Mouse (Mus musculus): ENCODE results near the gene Recql. TPM values are rescaled to one million over a fixed set of nuclear protein-coding genes. Genes with fewer than 3 reads are reported as not detected.

The Recql gene
- total and polyA plus RNA-seq, 3 experiments, result 39.1 to 48.4 TPM; not detected in 1

DNA sequence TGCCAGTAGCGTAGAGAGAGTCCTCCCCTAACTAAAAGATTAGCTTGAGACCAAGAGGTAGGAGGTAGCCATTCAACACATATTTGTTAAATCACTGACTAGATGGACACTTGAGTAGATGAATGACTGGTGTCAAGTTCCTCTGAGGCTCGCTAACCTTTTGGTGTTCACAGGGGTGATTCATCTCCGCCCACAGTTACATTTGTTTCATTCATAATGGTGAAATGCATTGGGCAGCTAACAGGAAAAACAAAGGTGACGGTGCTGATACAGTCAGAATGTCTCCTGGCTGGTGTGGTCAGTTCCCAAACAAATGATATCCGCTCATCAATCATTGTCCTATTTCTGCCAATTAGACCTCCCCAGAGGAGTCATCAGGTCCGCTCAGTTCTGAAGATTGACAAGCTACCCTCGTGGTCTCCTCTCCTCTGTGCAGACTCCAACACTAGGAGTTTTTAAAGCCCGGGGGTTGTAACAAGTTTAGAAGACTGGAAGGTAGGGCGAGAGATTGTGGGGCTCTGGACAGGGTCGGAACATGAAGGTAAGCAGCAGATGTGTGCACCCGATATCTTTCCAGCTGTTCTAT, 26.1 kb upstream of the Recql start, which contains the start of gene Spx:
Spx (plus strand) TSS at position 536 of the 586 bp plus-strand sequence.
- Histone ChIP-seq H3K4me1 (ENCODE audit: control insufficient read depth in 1 of 2, insufficient read depth in 2 of 2, low read length in 2 of 2) (no peaks in the 10 kb centered on the region), H3K4me3 (ENCODE audit: control insufficient read depth in 1 of 2, insufficient read depth in 1 of 2, low read depth in 2 of 2, low read length in 2 of 2) (no peak within 1 kb of the TSS), H3K9me3 (replicated peaks; ENCODE audit: insufficient read depth, low read length) (no peaks in the 10 kb centered on the region), H3K27me3 (ENCODE audit: control insufficient read depth in 1 of 2, insufficient read depth in 2 of 2, low read length in 2 of 2) (no peaks in the 10 kb centered on the region), H3K36me3 (ENCODE audit: control insufficient read depth in 1 of 2, insufficient read depth in 2 of 2, low read length in 2 of 2) (no peaks in the 10 kb centered on the region), H3K79me2 (ENCODE audit: control insufficient read depth, insufficient read depth, low read length, poor library complexity) (no peaks in the 10 kb centered on the region), H3K27ac (ENCODE audit: control insufficient read depth, low read depth, low read length) (no peak within 1 kb of the TSS), H3K9ac (ENCODE audit: control insufficient read depth, low read depth, low read length, poor library complexity, severe bottlenecking) (no peak within 1 kb of the TSS)
- DNase-seq (ENCODE audit: low read depth, low spot score), result no peak
- no peak for TF ChIP-seq SIN3A (IDR thresholded peaks at IDR 0.05; ENCODE audit: low read length)
- no peak for TF ChIP-seq KAT2A (conservative IDR thresholded peaks at IDR 0.05; ENCODE audit: low read depth, low read length)
- TF ChIP-seq ZC3H11A (IDR thresholded peaks at IDR 0.05; ENCODE audit: low read depth, low read length), result no peak
- TF ChIP-seq BHLHE40 (IDR thresholded peaks at IDR 0.05; ENCODE audit: borderline replicate concordance, low read depth, low read length), result no peak
- TF ChIP-seq USF1 (IDR thresholded peaks at IDR 0.05; ENCODE audit: low read depth, low read length), result no peak
- no peak for TF ChIP-seq TBP (IDR thresholded peaks at IDR 0.05; ENCODE audit: low read depth, low read length)
- no peak for TF ChIP-seq CHD1 (IDR thresholded peaks at IDR 0.05; ENCODE audit: low read depth, low read length)
- no peak for TF ChIP-seq MAZ (IDR thresholded peaks at IDR 0.05; ENCODE audit: low read depth, low read length)
- TF ChIP-seq GABPA (IDR thresholded peaks at IDR 0.05; ENCODE audit: low read depth, low read length), result no peak
- no peak for TF ChIP-seq ZMIZ1 (IDR thresholded peaks at IDR 0.05; ENCODE audit: low read depth, low read length)
- TF ChIP-seq RAD21 (IDR thresholded peaks at IDR 0.05; ENCODE audit: low read depth, low read length), result no peak
- no peak for TF ChIP-seq JUND (IDR thresholded peaks at IDR 0.05; ENCODE audit: low read depth, low read length)
- TF ChIP-seq CTCF (IDR thresholded peaks at IDR 0.05 in 2 of 3, conservative IDR thresholded peaks at IDR 0.05 in 1 of 3; ENCODE audit: control insufficient read depth in 1 of 3, insufficient read depth in 1 of 3, low read depth in 2 of 3, low read length in 3 of 3, poor library complexity in 1 of 3, severe bottlenecking in 1 of 3), result no peak
- TF ChIP-seq ETS1 (IDR thresholded peaks at IDR 0.05; ENCODE audit: low read depth, low read length), result no peak
- TF ChIP-seq MAX (IDR thresholded peaks at IDR 0.05; ENCODE audit: low read length), result no peak
- no peak for TF ChIP-seq UBTF (IDR thresholded peaks at IDR 0.05; ENCODE audit: borderline replicate concordance, insufficient read depth, low read depth, low read length)
- no peak for TF ChIP-seq EP300 (IDR thresholded peaks at IDR 0.05; ENCODE audit: low read depth in 1 of 2, low read length in 2 of 2)
- no peak for TF ChIP-seq GATA1 (IDR thresholded peaks at IDR 0.05; ENCODE audit: low read depth, low read length)

DNA sequence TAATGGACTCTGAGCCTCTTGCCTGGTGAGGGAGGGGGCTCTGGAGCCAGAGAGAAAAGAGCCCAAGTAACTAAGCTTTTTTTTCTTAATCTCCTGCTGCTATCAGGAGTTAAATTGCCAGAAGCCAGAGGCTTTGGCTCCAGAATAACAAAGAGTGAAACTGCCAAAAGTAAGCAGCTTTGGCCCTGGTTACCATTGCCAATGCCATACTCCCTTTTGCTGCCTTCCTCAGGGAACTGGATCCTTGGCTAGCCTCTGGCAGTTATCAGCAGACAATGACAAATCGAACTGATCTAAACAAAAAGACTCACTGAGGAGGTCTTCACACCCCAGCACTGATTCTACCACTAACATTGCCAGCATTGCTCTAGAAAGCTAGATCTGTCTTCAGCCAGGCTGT, 24.3 kb upstream of the Recql start:
- TF ChIP-seq ETS1 (IDR thresholded peaks at IDR 0.05; ENCODE audit: low read depth, low read length), result no peak
- TF ChIP-seq ZMIZ1 (IDR thresholded peaks at IDR 0.05; ENCODE audit: low read depth, low read length), result no peak
- TF ChIP-seq TBP (IDR thresholded peaks at IDR 0.05; ENCODE audit: low read depth, low read length), result no peak
- TF ChIP-seq MEF2A (IDR thresholded peaks at IDR 0.05; ENCODE audit: extremely low read depth, insufficient replicate concordance, low read depth, low read length, poor library complexity, severe bottlenecking), result no peak
- TF ChIP-seq ZNF384 (IDR thresholded peaks at IDR 0.05; ENCODE audit: low read depth, low read length), result no peak
- no peak for TF ChIP-seq E2F4 (IDR thresholded peaks at IDR 0.05; ENCODE audit: borderline replicate concordance, low read depth, low read length)
- TF ChIP-seq KAT2A (conservative IDR thresholded peaks at IDR 0.05; ENCODE audit: low read depth, low read length), result no peak
- no peak for TF ChIP-seq CHD2 (IDR thresholded peaks at IDR 0.05; ENCODE audit: low read length)
- no peak for TF ChIP-seq MAZ (IDR thresholded peaks at IDR 0.05; ENCODE audit: low read depth, low read length)
- TF ChIP-seq BHLHE40 (IDR thresholded peaks at IDR 0.05; ENCODE audit: borderline replicate concordance, low read depth, low read length), result no peak
- no peak for TF ChIP-seq CHD1 (IDR thresholded peaks at IDR 0.05; ENCODE audit: low read depth, low read length)
- no peak for TF ChIP-seq ELF1 (IDR thresholded peaks at IDR 0.05; ENCODE audit: low read depth, low read length)
- TF ChIP-seq NELFE (IDR thresholded peaks at IDR 0.05; ENCODE audit: low read depth, low read length), result no peak
- TF ChIP-seq USF2 (IDR thresholded peaks at IDR 0.05; ENCODE audit: borderline replicate concordance in 1 of 2, insufficient read depth in 1 of 2, low read depth in 1 of 2, low read length in 2 of 2), result no peak
- TF ChIP-seq RAD21 (IDR thresholded peaks at IDR 0.05; ENCODE audit: low read depth, low read length), result no peak
- TF ChIP-seq SMC3 (IDR thresholded peaks at IDR 0.05; ENCODE audit: low read depth, low read length), result no peak
- no peak for TF ChIP-seq ZC3H11A (IDR thresholded peaks at IDR 0.05; ENCODE audit: low read depth, low read length)
- TF ChIP-seq TCF12 (IDR thresholded peaks at IDR 0.05; ENCODE audit: low read depth, low read length), result no peak
- Histone ChIP-seq H3K27ac (ENCODE audit: control insufficient read depth, low read depth, low read length) (no peak overlapping the region), H3K9me3 (replicated peaks; ENCODE audit: insufficient read depth, low read length) (no peaks in the 10 kb centered on the region), H3K4me3 (ENCODE audit: control insufficient read depth in 1 of 2, insufficient read depth in 1 of 2, low read depth in 2 of 2, low read length in 2 of 2) (no peak overlapping the region), H3K4me1 (ENCODE audit: control insufficient read depth in 1 of 2, insufficient read depth in 2 of 2, low read length in 2 of 2) (no peaks in the 10 kb centered on the region), H3K27me3 (ENCODE audit: control insufficient read depth in 1 of 2, insufficient read depth in 2 of 2, low read length in 2 of 2) (no peaks in the 10 kb centered on the region), H3K36me3 (ENCODE audit: control insufficient read depth in 1 of 2, insufficient read depth in 2 of 2, low read length in 2 of 2) (no peaks in the 10 kb centered on the region), H3K9ac (ENCODE audit: control insufficient read depth, low read depth, low read length, poor library complexity, severe bottlenecking) (no peak overlapping the region), H3K79me2 (ENCODE audit: control insufficient read depth, insufficient read depth, low read length, poor library complexity) (no peaks in the 10 kb centered on the region)
- no peak for DNase-seq (ENCODE audit: low read depth, low spot score)

Data from MEL (cell line).